Mouse (Mus musculus) mature B cell (primary cell): Measurements from ENCODE around the gene Gkn1.

Source experiments
- in situ Hi-C: fragments of 300-500 bp; cut with MboI; formaldehyde crosslinking; loops from 2 replicates; pipeline ENCODE4 v1.14.3; 2019

Gkn1 gene

GRCm38 (mm10) chr6:87326932-87327331, 23.8 kb downstream of the Gkn1 start:
- in situ Hi-C loops: loop anchor here (10.0 kb wide), 1 partner anchor 222 kb away; the partner anchor contains the start of gene D6Ertd527e

DNA sequence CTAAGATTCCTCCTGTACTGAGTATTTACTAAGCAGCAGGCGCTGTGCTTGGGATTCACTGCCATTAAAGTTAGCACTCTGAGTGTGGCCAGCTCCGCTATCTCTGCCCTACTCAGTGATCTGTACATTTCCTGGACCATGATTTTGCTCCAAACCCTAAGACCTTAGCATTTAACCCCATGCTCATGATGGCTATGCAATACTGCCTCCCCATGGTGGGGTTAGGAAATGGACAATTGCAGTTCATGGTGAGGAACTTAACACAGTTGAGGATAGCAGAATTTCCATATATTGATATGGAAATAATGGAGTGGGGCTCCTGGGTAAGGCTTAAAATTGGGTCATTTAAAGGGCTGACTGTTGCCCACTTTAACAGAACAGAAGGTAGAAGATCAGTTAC, 27.4 kb downstream of the Gkn1 start:
- in situ Hi-C loops: loop anchor here (10.0 kb wide), 1 partner anchor 219 kb away; the partner anchor contains the start of gene D6Ertd527e

GRCm38 (mm10) chr6:87318651-87319050, 32.1 kb downstream of the Gkn1 start:
- in situ Hi-C loops: no loop called here

GRCm38 (mm10) chr6:87316966-87317365, 33.8 kb downstream of the Gkn1 start:
- in situ Hi-C loops: no loop called here

DNA sequence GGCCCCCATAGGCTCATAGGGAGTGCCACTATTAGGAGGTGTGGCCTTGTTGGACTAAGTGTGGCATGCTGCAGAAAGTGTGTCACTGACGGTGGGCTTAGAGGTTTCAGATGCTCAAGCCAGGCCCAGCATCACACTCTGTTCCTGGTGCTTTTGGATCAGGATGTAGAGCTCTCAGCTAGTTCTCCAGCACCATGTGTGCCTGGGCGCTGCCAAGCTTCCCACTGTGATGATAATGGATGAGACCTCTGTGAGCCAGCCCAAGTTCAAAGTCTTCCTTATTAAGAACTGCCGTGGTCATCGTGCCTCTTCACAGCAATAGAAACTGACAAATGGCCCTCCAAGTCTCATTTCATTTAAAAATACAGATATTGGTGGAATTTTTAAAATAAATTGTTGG, 38.0 kb downstream of the Gkn1 start:
- in situ Hi-C loops: no loop called here

GRCm38 (mm10) chr6:87304486-87304885, 46.3 kb downstream of the Gkn1 start:
- in situ Hi-C loops: no loop called here

- in situ Hi-C loops: no loop called here
These were observed 48.0 kb downstream of the Gkn1 start for GRCm38 (mm10) chr6:87302746-87303145.

DNA sequence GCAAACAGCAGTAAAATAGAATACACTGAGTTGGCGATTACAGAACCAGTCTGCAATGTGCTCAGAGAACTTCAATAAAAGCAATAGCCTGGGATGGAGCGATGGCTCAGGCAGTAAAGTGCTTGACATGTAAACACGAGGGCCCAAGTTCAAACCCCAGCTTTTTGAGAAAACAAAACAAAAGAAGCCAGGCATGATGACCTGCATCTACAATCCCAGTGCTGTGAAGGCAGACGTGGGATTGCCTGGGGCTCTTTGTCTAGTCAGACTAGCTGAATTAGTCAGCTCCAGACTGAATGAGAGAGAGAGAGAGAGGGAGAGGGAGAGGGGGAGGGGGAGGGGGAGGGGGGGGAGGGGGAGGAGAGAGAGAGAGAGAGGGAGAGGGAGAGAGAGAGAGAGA, 48.8 kb downstream of the Gkn1 start:
- in situ Hi-C loops: no loop called here
